Mouse (Mus musculus) testis, adult 2 months (tissue): ENCODE measurements at regions not wholly inside any gene's neighbourhood (a gene's known extent, or its start where the extent isn't known, plus 50 kb on each side); places are given as distances from the start of the nearest gene placed in this dataset.

Experiments used
- CTCF ChIP-seq: fragments of 200-500 bp; IDR thresholded peaks from 2 replicates; pipeline ENCODE4 v1.5.1; 2012; ENCODE audit warnings: low read depth, mild to moderate bottlenecking, inconsistent platforms, low read length, moderate library complexity; ENCODE audit not compliant: control insufficient read depth, insufficient read depth, insufficient replicate concordance
- POLR2A ChIP-seq: fragments of 200-500 bp; IDR thresholded peaks from 2 replicates; pipeline ENCODE4 v1.6.1; 2012; ENCODE audit warnings: low read depth, mild to moderate bottlenecking, inconsistent platforms, low read length, moderate library complexity; ENCODE audit not compliant: control insufficient read depth

DNA sequence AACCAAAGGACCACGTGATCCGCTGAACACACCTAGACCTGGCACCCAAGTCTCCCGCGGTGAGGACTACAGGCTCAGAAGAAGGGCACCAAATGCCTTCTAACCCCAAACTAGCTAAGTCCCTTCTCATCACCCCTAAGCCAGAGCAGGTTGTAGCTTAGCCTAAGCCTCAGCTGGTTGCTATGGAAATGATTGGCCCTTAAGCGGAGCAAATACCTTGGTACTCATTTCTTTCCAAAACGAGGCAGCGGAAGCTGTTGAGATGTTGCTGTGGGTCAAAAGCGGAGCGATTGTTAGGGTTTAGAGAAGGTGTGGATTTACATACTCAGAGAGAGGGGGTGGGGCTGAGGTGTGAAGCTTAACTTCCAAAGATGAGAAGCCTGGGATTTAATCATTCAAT is 145.7 kb downstream of the Cct6b start:
- TF ChIP-seq CTCF: no peak
- no peak for TF ChIP-seq POLR2A
